Mouse (Mus musculus) heart, embryonic 15.5 days (tissue): ENCODE data around the gene Mcl1. TPM values are rescaled to one million over a fixed set of nuclear protein-coding genes. Genes with fewer than 3 reads are reported as not detected.
A peak's percentile ranks its signal among the peaks of the same experiment; 100 is the strongest.
"Not testable (repeated sequence)": the region's sequence is repeated elsewhere in the genome, so short reads cannot be mapped to it uniquely, and the experiment has no call there.

Experiments used
- ATAC-seq: fragments of 200-750 bp; cut with Nextera tagmentation; replicated peaks from 2 replicates; pipeline ENCODE4 v1.8.0; 2017; ENCODE audit warnings: low read depth, moderate TSS enrichment; ENCODE audit not compliant: insufficient number of reproducible peaks, insufficient read depth, low FRiP score
- H3K27ac ChIP-seq: fragments of 300-500 bp; sonication (generic); 2 replicates; pipeline ENCODE4 v1.5.1; 2015; ENCODE audit warnings: mild to moderate bottlenecking, inconsistent platforms
- H3K27me3 ChIP-seq: fragments of 300-500 bp; sonication (generic); 2 replicates; pipeline ENCODE4 v1.6.1; 2015; ENCODE audit warnings: inconsistent platforms
- H3K36me3 ChIP-seq: fragments of 300-500 bp; sonication (generic); 2 replicates; pipeline ENCODE4 v1.6.1; 2015; ENCODE audit warnings: mild to moderate bottlenecking, inconsistent platforms
- H3K4me1 ChIP-seq: fragments of 300-500 bp; sonication (generic); replicated peaks from 2 replicates; pipeline ENCODE4 v1.6.1; 2015; ENCODE audit warnings: inconsistent platforms
- H3K4me2 ChIP-seq: fragments of 300-500 bp; sonication (generic); 2 replicates; pipeline ENCODE4 v1.6.1; 2015; ENCODE audit warnings: inconsistent platforms, mild to moderate bottlenecking, moderate library complexity
- H3K4me3 ChIP-seq: fragments of 300-500 bp; sonication (generic); 2 replicates; pipeline ENCODE4 v1.5.1; 2015; ENCODE audit warnings: mild to moderate bottlenecking, inconsistent platforms
- H3K9ac ChIP-seq: fragments of 300-500 bp; sonication (generic); 2 replicates; pipeline ENCODE4 v1.6.1; 2015; ENCODE audit warnings: mild to moderate bottlenecking, inconsistent platforms
- H3K9me3 ChIP-seq: fragments of 300-500 bp; sonication (generic); replicated peaks from 2 replicates; pipeline ENCODE4 v1.6.1; 2016; ENCODE audit warnings: inconsistent platforms
- WGBS: fragments of 180-500 bp; shearing (Covaris S2); methylation state at CpG from one replicate; pipeline ENCODE4 v1.1.7; 2015; ENCODE audit warnings: mixed read lengths; 5-methylcytosine and 5-hydroxymethylcytosine counted together
- polyA plus RNA-seq: library from polyadenylated mRNA; unstranded; fragments of >200 nt; fragmentation: Nextera tagmentation; extraction: Ambion mirVana; gene quantifications from 2 replicates; pipeline ENCODE4 v1.2.1, GENCODE M21; 2015

Mcl1 gene
- polyA plus RNA-seq, 1 experiment from 2014 or later, result 38.4 TPM

DNA sequence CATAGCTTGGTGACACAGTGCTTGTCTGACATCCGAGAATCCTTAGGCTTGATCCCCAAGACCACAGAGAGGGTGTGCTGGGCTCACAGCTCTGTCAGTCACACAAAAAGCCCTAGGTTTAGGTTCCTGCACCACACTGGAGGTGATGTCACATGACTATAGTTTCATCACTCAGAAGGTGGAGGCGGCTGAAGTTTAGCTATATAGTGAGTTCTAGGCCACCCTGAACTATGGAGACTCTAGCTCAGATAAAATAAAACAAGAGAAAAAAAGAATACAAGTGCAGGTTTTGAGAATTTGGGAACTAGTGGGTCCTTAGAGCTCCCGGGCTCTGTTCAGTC, 7.6 kb upstream of the Mcl1 start:
- ATAC-seq, result no peak

DNA sequence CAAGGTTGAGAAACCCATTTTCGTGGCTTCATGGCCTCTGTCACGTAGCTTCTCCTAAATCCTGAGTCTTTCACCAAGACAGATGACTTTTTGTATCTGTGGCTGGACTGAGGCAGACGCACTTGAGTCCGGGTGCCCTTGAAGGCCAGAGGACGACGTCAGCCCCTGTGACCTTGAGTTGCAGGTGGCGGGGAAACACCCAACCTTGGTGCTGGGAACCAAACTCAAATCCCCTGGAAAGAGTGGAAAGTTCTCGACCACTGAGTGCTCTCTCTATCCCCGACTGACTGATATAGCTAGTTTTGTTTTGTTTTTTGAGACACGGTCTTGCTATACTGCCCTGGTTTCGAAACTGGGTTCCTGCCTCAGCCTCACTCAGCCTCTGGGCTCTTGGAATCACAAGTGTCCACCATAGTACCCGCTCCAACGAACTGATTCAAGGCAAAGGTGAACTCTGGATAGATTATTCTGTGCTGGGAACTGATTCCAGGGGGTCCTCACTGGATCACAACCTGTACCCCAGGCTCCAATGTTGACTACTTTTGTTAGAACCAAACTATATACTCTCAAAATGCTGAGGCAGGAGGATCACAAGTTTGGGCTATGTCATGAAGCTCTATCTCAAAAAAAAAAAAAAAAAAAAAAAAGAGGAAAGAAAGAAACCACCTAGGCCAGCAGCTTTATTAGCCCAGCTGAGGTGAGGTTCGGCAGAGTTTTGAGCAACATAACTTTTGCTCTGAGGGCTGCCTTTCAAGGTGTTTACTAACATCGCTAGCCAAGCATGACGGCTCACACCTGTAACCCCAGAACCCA, 7.0 kb upstream of the Mcl1 start:
- no peaks in the 10 kb centered on the region for H3K27me3 ChIP-seq
- H3K9me3 ChIP-seq, result no peaks in the 10 kb centered on the region
- no peaks in the 10 kb centered on the region for H3K36me3 ChIP-seq
- H3K4me2 ChIP-seq, result no peak overlapping the region
- peak overlapping the region; percentile 82 for H3K27ac ChIP-seq
- 88% methylated on average over 16 of the region's 16 CpGs for WGBS
- no peak for ATAC-seq
- no peak overlapping the region for H3K9ac ChIP-seq
- H3K4me3 ChIP-seq, result no peak overlapping the region
- peaks cover 33% of the 10 kb centered on the region for H3K4me1 ChIP-seq

More for the DNA sequence above, 7.6 kb upstream of the Mcl1 start:
- Histone ChIP-seq H3K27ac (peak overlapping the region; percentile 82), H3K9ac (no peak overlapping the region), H3K27me3 (no peaks in the 10 kb centered on the region), H3K9me3 (no peaks in the 10 kb centered on the region), H3K4me3 (no peak overlapping the region), H3K4me1 (peaks cover 33% of the 10 kb centered on the region), H3K36me3 (no peaks in the 10 kb centered on the region), H3K4me2 (no peak overlapping the region)
- 71% methylated on average over 3 of the region's 3 CpGs for WGBS

DNA sequence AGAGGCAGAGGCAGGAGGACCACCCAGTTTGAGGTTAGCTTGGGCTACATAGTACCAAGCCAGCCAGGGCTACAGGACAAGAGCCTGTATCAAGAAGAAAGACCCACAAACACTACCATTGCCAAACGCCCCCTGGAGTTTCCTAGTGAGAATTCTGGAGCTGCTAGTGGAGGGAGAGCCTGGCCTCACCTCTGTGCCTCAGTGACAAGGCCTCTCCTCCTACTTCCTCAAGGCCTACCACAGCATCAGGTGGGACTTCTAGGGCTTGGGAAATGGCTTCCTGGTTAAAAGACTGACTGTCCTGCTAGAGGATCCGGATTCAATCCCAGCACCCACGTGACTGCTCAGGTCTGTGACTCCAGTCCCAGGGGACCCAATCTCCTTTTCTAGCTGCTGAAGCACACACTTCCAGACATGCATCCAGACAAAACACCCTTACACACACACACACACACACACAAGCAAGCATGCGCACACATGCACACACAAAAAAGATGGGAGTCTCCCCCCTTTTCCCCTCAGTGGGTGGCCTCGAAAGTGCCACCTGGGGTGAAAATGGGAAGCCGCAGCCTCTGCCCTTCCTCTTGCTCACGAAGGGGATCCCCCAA, 6.3 kb upstream of the Mcl1 start:
- ATAC-seq, result no peak
- 69% methylated on average over 7 of the region's 7 CpGs for WGBS
- Histone ChIP-seq H3K27ac (no peak overlapping the region), H3K4me3 (no peak overlapping the region), H3K4me2 (no peak overlapping the region), H3K27me3 (no peaks in the 10 kb centered on the region), H3K9me3 (no peaks in the 10 kb centered on the region), H3K36me3 (no peaks in the 10 kb centered on the region), H3K4me1 (peaks cover 33% of the 10 kb centered on the region), H3K9ac (no peak overlapping the region)

DNA sequence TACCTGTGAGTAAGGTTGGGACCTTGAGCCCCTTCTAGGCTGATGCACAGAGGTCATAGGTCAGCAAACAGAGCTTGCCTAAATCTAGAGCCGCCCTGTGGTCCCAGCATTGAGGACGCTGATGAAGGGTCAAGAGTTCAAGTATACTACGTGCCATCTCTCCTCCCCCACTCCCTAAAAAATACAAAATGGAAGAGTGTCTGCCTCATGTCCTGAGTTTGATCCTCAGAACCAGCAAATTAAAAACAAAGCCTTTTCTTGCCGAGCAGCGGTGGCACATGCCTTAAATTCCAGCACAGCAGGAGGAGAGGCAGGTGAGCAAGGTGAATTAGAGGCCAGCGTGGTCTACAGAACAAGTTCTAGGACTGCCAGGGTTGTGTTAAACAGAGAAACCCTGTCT, 5.7 kb upstream of the Mcl1 start:
- Histone ChIP-seq H3K4me2 (no peak overlapping the region), H3K27me3 (no peaks in the 10 kb centered on the region), H3K4me3 (no peak overlapping the region), H3K27ac (no peak overlapping the region), H3K4me1 (peaks cover 37% of the 10 kb centered on the region), H3K9ac (no peak overlapping the region), H3K9me3 (no peaks in the 10 kb centered on the region), H3K36me3 (no peaks in the 10 kb centered on the region)
- 38% methylated on average over 6 of the region's 6 CpGs for WGBS
- no peak for ATAC-seq

DNA sequence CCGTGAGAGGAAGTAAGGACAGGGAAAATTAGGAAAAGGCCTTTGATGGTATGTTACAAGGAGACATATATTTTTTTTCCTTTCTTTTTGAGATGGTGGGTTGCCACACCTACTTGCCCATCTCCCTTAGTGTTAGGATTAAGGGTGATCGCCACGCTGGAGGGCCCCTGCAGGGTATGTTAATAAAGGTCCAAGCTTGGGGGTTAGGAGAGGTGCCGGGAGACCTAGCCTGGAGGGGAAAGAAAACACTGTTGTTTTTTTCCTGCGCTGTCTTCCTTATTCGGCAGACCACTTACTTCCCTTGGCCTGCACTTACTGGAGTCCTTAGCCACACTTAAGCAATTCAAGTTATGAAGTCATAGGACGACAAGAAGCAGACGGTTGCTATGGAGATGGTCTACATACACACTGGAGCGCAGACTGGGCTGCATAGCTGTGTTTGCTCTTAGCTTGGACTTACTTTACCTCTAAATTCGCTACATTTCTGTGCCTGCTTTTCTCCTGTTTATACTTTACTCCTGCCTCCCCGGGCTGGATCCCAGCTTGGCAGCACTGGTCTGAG, 5.0 kb upstream of the Mcl1 start:
- peaks cover 40% of the 10 kb centered on the region for H3K4me1 ChIP-seq
- no peaks in the 10 kb centered on the region for H3K9me3 ChIP-seq
- H3K9ac ChIP-seq, result 0 out of 2 replicates have a peak overlapping the region, but pooled peaks have one; percentile 28
- 21% methylated on average over 11 of the region's 11 CpGs for WGBS
- H3K27ac ChIP-seq, result peak overlapping the region; percentile 18; the same call in 1 of the 2 replicates
- H3K36me3 ChIP-seq, result no peaks in the 10 kb centered on the region
- H3K4me3 ChIP-seq, result no peak overlapping the region
- peak overlapping the region; percentile 34; the same call in 1 of the 2 replicates for H3K4me2 ChIP-seq
- ATAC-seq, result no peak
- H3K27me3 ChIP-seq, result no peaks in the 10 kb centered on the region

DNA sequence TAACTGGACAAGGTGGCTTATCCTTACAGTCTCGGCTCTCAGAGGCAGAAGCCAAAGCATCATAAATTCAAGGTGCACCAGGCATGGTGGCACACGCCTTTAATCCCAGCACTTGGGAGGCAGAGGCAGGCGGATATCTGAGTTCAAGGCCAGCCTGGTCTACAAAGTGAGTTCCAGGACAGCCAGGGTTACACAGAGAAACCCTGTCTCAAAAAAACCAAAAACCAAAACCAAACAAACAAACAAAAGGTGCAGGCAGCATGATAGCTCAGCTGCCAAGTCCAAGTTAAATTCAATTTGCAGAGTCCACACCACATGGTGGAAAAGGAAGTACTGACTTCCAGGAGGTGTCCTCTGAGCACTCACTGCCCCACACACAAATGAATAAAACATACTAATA, 4.2 kb upstream of the Mcl1 start:
- WGBS, result 93% methylated on average over 3 of the region's 3 CpGs
- H3K4me1 ChIP-seq, result peaks cover 40% of the 10 kb centered on the region
- not testable (repeated sequence) for H3K36me3 ChIP-seq, H3K9ac ChIP-seq, H3K27ac ChIP-seq, H3K9me3 ChIP-seq, H3K4me3 ChIP-seq, H3K4me2 ChIP-seq, H3K27me3 ChIP-seq, ATAC-seq

- H3K36me3 ChIP-seq, result 0 out of 2 replicates have a peak, but pooled peaks cover under 1% of the 10 kb centered on the region
- no peak overlapping the region for H3K4me3 ChIP-seq
- H3K27me3 ChIP-seq, result no peaks in the 10 kb centered on the region
- no peak overlapping the region for H3K4me2 ChIP-seq
- WGBS, result 86% methylated on average over 5 of the region's 5 CpGs
- H3K27ac ChIP-seq, result no peak overlapping the region
- ATAC-seq, result no peak
- H3K4me1 ChIP-seq, result peaks cover 36% of the 10 kb centered on the region
- no peak overlapping the region for H3K9ac ChIP-seq
- no peaks in the 10 kb centered on the region for H3K9me3 ChIP-seq
Measured at GRCm38 (mm10) chr3:95655437-95655836, 3.2 kb upstream of the Mcl1 start.

DNA sequence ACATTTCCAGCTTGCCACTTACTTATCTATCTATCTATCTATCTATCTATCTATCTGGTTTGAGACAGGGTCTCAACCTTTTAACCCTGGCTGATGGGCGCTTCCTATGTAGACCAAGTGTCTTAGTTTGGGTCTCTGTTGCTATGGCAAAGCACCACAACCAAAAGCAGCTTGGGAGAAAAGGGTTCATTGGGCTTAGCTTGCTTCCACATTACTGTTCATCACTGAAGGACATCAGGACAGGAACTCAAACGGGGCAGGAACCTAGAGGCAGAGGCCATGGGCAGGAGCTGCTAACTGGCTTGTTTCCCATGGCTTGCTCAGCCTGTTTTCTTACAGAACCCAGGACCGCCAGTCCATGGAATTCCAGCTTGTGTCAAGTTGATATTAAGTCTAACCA, 1.5 kb upstream of the Mcl1 start:
- H3K27ac ChIP-seq, result no peak overlapping the region
- H3K4me1 ChIP-seq, result peaks cover 41% of the 10 kb centered on the region
- H3K4me2 ChIP-seq, result no peak overlapping the region
- 75% methylated on average over 3 of the region's 3 CpGs for WGBS
- H3K27me3 ChIP-seq, result no peaks in the 10 kb centered on the region
- H3K4me3 ChIP-seq, result no peak overlapping the region
- no peaks in the 10 kb centered on the region for H3K9me3 ChIP-seq
- H3K36me3 ChIP-seq, result 0 out of 2 replicates have a peak, but pooled peaks cover 8% of the 10 kb centered on the region
- H3K9ac ChIP-seq, result no peak overlapping the region
- ATAC-seq, result no peak

GRCm38 (mm10) chr3:95657711-95658110, 877 bp upstream of the Mcl1 start:
- peaks cover 43% of the 10 kb centered on the region for H3K4me1 ChIP-seq
- H3K9ac ChIP-seq, result 0 out of 2 replicates have a peak overlapping the region, but pooled peaks have one; percentile 98
- peak overlapping the region; percentile 66 for H3K4me2 ChIP-seq
- H3K4me3 ChIP-seq, result peak overlapping the region; percentile 69
- peak overlapping the region; percentile 98; the same call in 1 of the 2 replicates for H3K27ac ChIP-seq
- no peaks in the 10 kb centered on the region for H3K27me3 ChIP-seq
- 78% methylated on average over 3 of the region's 3 CpGs for WGBS
- no peaks in the 10 kb centered on the region for H3K9me3 ChIP-seq
- no peak for ATAC-seq
- 0 out of 2 replicates have a peak, but pooled peaks cover 12% of the 10 kb centered on the region for H3K36me3 ChIP-seq

- peaks cover 18% of the 10 kb centered on the region for H3K36me3 ChIP-seq
- peak overlapping the region; percentile 73 for H3K4me2 ChIP-seq
- no peaks in the 10 kb centered on the region for H3K9me3 ChIP-seq
- H3K27me3 ChIP-seq, result no peaks in the 10 kb centered on the region
- H3K9ac ChIP-seq, result peak overlapping the region; percentile 98
- H3K27ac ChIP-seq, result peak overlapping the region; percentile 98
- ATAC-seq, result peak; percentile 50
- H3K4me1 ChIP-seq, result peaks cover 43% of the 10 kb centered on the region
- peak overlapping the region; percentile 69 for H3K4me3 ChIP-seq
- under 1% methylated on average over 107 of the region's 113 CpGs for WGBS
Measured at GRCm38 (mm10) chr3:95658868-95659712, 502 bp downstream of the Mcl1 start.

DNA sequence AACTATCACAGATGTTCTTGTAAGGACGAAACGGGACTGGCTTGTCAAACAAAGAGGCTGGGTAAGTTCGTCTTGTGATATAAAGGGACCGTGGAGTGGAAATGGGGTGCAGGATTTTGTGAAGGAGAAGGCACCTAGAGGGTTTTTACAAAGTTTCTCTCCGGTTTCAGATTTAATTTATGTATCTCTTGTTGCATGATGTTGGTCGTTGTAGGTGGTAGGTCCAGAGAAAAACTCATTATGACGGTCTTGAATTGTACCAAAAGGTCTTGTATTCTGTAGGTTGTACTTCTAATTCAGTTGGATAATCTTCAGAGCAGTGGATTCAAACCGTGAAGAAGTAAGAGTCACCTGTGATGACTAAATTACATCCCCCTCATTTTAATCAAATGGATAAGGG, 1.4 kb downstream of the Mcl1 start:
- peak overlapping the region; percentile 98 for H3K27ac ChIP-seq
- WGBS, result 1% methylated on average over 8 of the region's 8 CpGs
- peaks cover 51% of the 10 kb centered on the region for H3K4me1 ChIP-seq
- peak overlapping the region; percentile 69 for H3K4me3 ChIP-seq
- H3K9me3 ChIP-seq, result no peaks in the 10 kb centered on the region
- peak overlapping the region; percentile 73 for H3K4me2 ChIP-seq
- ATAC-seq, result no peak
- H3K9ac ChIP-seq, result peak overlapping the region; percentile 98
- peaks cover 25% of the 10 kb centered on the region for H3K36me3 ChIP-seq
- H3K27me3 ChIP-seq, result no peaks in the 10 kb centered on the region
